Mouse (Mus musculus) adrenal gland, postnatal 25 days (tissue): Measurements from ENCODE around the gene Syt1. TPM values are rescaled to one million over a fixed set of nuclear protein-coding genes. Genes with fewer than 3 reads are reported as not detected.

Source experiments
- DNase-seq: peaks from one replicate; pipeline ENCODE4 v3.0.0; 2021; ENCODE audit warnings: mixed read lengths
- total RNA-seq: library from RNA; stranded (reverse); gene quantifications from 2 replicates; pipeline ENCODE4 v1.2.3, GENCODE M21; 2021

Syt1 gene
- total RNA-seq, 1 experiment from 2014 or later: 12.4 TPM

DNA sequence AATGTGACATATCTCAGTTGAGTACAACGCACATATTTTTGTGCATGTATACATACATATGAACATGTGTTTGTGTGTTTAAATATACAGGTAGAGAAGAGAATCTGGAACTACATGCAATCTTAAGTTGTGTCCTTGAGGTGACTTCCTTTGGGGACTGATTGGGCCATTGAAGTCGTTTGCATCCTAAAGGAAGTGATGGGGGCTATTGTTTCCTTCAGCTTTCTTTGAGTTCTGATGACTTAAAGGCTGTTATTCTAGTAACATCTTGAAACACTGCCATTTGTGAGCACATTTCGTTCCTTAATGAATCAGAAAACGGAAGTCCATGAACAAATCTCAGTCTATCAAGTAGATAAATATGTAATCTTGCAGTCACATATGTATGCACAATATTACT, 438.0 kb downstream of the Syt1 start:
- DNase-seq: no peak

DNA sequence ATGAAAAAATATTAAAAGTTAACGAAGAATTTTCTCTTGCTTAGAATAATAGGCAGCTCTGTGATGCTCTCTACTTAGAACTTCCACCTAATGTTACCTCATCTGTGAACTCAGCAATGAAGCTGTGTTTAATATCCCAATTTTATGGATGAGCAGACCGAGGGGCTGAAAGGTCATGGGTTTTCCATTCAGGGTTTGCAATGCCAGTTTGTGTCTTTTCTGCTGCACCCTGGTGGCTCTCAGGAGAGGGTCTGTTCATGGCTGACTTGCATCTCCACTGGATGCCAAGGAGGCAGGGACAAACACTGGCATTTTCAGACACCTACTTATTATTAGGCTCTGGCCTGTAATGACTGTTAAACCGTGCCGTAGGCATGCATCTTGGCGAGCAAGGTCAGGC, 439.7 kb downstream of the Syt1 start:
- DNase-seq: no peak

DNA sequence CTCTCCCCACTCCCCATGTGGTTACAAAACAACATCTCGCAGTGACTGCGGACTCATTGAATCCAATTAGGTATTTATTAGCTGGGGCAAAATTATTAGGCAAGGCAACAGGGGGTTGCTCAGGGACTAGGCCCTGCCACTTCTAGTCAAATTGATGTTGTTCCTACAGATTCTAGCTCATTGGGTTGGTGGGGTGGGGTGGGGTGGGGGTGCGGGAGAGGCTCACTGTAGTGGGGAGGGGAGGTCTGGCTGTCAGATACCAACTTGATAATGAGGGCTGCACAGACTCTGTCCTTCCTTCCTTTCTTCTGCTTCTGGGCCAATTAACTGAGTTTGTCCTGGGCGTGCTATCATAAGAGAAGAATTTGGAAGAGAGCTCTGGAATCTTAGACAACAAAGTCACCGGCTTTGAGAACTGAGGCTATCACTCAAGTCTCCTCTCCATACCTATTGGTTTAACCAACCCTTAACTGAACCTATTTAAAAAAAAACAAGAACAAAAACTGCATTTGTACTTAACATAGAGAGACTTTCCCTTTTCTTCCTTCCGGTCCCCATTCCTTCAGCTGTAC, 441.1 kb downstream of the Syt1 start:
- no peak for DNase-seq

DNA sequence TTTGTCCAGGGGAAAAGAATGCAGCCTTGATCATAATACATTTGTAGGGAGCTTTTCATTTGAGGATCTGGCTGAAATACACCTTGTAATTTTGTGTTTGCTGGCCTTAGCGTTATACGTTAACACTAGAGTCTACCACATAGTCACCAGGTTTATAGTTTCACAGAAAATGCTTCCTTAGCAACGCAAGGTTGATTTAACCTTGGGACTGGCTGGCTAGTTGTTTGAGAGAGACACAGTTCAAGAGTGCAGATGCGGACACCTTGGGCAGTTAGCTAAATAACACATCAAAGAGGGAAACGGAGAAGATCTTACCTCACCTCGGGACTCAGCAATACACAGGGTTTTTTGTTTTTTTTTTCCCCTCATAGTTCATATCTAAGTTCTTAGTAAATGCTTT, 441.9 kb downstream of the Syt1 start:
- DNase-seq: no peak

DNA sequence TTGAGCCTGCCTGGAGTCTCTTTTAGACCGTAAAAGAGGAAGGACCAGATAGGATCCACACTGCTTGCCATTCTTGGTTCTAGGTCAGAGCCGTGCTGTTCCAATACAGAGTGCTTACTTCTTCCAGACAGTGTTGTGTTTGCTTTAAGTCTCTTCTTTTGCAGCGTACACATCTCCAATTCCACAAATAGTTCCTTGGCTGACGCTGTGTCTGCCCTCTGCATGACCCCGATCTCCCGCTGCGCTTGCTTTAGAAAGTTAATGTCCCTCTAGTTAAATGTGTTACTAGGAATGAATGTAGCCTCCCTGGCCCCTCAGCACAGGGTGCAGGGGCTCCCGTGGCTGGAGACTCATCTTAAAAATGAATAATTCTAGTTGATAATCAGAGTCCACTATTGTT, 442.6 kb downstream of the Syt1 start:
- DNase-seq: no peak

DNA sequence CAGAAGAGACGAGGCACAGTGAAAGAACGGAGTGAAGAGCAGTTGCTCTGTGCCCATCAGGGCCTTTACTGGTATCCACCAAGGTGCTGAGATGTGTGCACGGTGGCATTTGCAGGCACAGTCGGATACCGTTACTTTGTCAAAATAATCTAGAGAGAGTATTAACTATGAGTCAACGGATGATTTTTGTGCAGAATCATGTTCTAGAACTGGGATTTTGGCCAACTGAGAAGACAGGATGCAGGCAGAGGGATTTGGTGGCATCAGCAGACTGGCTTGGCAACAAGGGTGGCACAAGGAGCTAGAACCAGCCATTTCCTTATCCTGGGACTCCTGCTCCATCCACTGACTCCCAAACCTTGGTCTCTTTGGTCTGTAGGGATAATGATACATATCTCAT, 443.3 kb downstream of the Syt1 start:
- no peak for DNase-seq

DNA sequence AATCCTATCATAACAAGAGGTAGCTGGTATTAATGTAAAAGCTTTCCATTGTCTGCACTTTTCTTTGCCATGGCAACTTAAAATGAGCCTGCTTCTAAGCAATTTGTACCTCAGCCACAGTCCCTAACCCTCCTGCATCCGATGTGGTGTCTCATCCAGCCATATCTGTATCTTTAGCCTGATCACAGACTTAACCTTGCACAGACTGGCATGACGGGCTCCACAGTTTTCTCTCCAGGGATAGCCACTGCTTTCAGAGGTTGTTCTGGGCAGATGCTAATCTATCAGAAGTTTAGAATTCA, 451.2 kb downstream of the Syt1 start:
- no peak for DNase-seq

DNA sequence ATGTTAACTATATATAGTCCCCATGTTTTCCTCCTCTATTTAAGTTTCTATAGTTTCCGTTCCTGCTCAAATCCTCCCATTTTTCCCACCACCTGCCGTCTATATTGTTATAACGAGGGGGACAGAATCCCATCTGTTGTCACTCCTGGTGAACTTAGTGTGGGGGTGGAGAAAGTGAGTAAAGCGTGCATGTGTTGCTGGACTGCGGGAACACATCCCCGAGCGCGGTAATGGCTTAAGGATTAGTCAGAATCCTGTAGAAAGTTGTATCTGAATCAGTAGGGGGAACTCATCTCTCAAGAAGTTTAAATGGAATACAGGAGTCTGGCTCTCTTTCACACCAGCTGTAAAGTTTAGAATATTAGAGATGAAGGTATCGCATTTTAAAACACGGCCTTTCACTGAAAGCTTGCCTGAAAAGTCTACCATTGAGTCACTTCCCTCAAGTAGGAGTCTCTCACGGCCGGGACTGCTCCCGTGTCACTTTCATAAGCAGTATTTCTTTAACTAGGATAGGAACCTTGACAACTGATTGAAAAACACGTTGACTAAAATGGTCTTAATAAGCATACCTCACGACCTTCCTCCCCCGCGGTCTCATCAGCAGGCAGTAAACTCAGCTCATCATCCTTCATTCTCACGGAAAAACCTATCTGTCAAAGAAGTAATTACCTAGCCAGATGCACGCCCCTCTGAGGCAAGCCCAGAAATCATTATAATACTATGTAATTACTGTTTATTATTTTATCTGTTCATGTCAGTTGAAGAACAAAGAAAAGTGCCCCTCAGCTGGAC, 451.8 kb downstream of the Syt1 start:
- DNase-seq: no peak

DNA sequence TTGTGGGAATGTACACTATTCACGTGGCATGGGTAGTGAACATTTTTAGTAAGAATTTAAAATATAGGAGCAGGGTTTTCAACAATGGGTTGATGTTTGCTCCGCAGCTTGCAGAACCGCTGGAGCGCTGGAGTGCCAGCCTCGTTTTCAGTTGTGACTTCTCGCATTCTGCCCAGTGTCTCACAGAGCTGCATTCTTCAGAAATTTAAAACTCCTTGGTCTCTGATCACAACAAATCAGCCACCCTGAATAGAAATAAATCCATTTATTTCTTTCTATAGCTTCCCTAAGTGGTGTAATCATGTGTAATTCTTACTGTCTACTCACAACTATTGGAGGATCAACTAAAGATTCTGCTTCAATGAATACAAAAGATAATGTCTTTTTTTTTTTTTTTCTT, 458.2 kb downstream of the Syt1 start:
- DNase-seq: no peak

DNA sequence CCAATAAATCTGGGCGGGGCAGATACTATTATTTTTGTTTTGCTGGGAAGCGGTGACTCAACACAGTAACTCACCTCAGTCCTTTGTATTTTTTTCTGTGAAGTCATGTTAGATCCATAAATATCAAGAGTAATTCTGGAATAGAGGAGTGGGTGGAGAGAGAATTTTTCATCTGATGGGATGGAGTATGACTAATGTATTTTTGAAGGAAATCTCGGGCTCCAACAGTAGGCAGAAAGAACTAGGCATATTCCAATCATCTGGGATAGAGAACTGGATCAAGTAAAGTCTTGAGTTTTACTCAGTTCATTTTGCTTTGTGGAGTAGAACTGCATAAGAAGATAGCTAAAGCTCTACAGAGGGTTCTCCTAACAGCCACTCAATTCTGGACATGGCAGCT, 465.1 kb downstream of the Syt1 start:
- no peak for DNase-seq

DNA sequence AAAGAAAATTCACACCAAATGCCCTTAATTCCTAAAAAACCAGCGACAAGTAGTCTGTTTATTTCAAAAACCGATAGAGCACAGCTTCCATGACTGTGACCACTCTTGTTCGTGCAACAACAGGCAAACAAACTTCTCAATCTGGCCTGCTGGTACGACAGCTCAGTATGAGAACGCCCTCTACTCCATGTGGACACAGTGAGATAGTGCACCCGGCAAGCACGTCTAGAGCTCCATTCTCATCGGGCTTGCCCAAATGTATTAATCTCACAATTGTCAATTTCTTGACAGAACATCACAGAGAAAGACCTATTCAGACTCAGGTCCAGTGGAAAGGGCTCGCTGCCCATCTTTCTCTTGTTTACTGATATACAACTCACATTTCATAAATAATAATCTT, 469.2 kb downstream of the Syt1 start:
- no peak for DNase-seq

DNA sequence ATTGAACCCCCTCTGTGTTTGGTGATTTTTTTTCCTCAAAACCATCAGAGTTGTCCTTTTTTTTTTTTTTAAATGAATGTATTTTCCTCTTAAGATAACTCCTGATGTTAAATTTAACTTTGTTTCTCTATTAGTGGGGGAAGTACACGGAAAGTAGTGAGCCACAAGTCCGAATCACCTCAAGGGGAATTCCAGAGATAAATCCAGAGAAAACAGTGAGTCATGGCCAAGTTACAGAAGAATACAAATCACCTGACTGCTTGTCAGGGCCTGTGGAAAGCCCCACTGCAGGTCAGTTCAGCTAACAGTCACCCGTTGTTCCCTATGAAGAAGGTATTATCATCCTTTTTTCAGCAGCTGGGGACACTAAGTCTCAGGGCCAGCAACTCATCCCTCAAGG, 472.2 kb downstream of the Syt1 start:
- no peak for DNase-seq

DNA sequence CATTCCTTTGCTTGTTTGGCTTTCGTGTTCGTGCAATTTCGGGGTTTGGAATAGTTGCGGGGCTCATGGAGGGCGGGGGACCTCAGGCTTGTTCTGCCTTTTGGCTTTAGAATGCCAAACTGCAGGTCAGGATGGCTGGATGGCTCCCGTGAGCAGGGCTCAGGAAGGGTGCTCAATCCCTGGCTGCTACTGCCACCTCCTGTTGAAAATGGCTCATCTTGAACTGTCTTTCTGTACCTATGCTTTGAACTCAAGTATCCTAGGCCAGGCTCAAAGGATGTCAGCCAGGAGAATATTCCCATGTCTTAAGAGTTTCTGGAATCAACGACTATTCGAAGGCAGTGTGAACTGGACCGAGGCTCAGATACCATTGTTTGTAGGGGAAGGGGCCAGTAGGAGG, 473.1 kb downstream of the Syt1 start:
- peak; percentile 9 for DNase-seq

DNA sequence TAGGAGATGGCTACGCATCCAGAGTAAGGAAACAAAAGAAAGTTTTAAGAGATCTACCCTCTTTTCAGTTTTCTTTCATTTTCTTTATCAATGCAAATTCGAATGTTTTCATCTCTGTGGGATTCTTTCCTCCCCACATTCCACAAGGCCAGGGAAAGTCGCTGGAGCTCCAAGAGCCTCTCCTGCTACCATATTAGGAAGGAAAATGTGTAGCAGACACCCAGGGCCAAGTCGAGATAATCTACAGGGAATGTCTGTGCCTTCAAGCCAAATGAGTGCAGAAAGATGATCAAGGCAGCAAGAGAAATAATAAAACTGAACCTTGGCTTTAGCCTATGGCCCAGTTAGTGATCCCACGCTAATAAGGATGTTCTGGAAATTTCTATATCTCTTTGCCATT, 474.9 kb downstream of the Syt1 start:
- DNase-seq: no peak

DNA sequence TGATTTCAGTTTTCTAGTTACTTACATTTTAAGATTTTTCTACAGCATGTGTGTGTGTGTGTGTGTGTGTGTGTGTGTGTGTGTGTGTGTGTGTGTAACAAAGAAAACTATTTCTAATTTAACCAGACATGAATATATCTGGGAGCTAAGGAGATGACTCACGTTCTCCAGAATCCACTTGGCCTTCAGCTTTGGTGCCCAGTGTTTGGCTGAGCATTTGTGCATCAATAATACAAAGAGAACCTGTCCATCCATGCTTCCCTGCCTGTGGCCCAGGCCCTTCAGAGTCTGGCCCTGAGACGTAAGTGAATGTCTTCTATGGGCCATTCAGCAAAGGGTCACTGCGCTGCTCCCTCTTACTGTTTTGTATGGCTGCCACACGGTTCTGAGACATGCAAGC, 476.7 kb downstream of the Syt1 start:
- DNase-seq: no peak

DNA sequence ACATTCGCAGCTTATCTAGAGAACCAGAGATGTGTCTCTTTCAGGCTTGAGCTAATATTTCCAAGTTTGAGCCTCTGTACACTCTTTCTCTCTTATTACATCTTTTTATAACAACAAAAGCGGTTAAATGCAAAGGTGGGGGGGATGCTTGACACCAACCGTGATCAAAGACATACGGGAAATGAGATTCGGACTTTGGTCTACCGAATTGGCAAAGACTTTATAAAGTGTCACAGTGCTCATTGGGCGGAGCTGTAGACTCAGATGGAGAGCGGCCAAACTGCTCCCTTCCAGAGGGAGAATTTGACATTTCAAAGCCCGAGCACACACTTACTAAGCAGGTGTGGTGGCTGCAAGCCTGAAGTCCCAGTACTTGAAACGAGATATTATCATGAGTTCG, 477.9 kb downstream of the Syt1 start:
- DNase-seq: no peak

DNA sequence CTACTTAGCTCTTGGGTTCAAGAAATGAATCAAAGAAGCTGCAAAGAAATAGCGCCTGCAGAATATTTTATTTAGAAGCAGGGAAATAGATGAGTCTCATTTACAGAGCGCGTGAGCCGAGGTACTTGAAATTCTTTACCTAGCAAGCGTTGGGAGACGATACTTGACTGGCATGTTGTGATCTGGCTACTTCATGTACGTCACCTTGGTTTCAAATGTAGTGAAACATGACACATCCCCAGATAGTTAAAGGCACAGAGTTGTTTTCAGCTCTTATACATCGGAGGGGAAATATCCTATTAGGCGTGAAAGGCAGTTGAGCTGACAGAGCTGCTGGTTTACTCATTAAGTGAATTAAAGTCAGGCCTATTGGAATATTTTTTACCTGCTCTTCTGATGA, 478.5 kb downstream of the Syt1 start:
- DNase-seq: no peak

DNA sequence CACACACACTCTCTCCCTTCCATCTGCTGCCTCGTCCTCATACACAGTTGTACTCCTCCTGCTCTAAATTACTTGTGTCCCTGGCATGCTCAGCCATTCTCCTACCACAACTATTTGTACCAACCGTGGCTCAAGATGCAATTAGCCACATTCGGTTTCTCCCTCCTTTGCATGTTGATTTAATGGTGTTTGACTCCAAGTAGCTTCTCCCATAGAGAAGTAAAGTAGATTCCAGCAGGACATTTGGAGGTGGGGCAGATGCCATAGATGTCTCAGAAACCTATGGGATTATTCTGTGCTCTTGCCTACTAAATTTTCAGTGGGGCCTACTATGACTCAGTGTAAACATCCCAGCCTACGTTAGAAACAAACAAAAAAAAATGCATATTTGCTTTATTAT, 479.1 kb downstream of the Syt1 start:
- DNase-seq: no peak

DNA sequence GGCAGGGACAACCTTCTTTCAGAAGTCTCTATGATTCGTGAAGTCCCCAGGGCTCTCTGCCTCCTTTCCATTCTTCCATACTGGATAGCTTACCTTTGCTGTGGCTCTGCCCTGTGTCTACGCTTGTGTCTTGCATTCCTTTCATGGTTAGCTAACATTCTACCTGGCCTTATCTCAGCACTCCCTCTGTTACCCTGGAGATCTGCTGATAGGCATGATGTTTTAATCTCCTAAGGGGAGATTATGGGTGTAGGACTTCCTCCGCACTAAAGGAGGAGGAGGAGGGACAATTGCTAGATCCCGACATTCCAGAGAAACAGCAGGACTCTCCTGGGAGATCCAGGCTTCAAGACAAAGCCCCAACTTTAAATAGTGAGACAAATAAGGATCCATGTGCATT, 479.7 kb downstream of the Syt1 start:
- DNase-seq: no peak

DNA sequence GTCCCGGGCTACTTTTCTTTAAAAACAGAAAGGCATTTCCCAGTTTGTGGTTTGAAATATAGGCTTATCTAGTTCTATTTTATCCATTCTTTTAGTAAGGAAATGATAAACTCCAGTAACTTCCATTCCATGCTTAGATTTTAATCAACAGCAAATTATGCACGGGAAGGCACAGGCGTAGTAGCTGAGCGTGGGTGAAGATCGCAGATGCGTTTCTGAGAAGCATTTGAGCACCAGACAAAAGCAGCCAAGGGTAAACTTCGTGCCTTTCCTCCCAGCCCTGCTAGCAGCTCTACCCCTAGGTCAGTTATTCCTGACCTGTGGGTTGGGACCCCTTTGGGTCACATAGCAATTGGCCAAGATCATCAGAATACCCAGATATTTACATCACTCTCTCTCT, 482.4 kb downstream of the Syt1 start:
- no peak for DNase-seq

DNA sequence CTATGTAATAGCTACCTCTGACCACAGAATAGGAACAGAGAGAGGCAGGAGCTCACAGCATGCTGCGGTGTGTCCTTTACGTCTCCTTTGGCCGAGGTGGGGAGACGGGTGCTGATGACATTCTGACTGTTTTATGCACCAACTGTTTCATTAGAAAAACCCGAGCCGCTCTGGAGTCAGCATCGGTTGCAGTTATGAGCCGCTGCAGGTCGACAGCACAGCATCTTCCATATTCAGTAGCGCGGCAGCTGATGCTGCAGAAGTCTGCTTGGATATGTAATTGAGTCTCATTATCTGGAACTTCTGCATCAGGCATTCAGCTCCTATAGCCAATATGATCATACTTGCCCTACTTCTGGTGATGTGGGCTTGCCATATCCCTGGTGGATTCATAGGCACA, 485.3 kb downstream of the Syt1 start:
- DNase-seq: no peak

DNA sequence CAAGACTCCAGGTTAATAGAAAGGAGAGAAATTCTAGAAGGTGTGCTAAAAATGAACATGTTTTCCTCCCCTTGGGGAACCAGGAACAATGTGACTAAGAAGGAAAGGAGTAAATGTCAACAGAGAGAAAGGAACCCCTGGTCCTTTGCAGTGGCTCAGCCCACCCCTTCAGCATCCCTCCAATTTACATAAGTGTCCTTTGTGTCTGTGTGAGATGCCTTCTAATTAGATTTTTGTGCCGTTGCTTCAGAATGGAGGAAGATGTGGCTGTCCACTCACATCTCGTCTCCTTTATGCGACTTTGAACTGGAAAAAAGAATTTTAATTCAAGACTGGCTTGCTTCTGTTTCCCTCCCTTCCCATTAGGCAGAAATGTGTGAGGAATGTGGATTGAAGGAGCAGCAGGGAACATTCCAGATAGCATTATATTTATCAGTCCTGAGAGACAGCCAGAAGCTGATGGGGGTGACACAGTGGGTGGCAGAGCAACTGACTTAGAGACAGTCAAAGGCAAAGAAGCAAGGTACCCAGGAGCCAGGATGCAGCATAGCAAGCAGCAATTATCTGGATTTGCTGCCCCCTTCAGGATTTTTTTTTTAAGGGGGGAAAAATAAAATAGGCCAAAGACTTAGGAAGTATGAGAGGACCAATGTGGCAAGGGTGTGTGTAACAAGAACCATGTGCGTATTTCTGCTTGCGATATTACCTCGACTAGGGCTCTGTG, 486.3 kb downstream of the Syt1 start:
- no peak for DNase-seq

DNA sequence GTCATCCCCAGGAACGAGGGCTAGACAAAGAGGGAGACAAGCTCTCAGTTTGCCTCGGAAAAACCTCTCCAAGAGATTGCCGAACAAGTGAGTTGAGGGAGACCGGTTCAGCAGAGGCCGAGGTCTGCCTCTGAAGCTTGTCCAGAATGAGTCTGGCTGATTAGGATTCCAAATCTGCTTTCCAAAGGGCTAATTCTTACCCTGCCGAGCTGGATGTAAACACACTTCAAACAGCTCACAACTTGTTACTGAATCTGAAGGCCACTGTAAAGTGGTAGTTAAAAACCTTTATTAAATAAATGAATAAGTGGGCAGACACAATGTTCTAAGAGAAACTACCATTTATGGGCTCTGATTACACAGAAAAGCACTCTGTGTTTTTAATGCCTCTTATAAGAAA, 491.6 kb downstream of the Syt1 start:
- DNase-seq: no peak

DNA sequence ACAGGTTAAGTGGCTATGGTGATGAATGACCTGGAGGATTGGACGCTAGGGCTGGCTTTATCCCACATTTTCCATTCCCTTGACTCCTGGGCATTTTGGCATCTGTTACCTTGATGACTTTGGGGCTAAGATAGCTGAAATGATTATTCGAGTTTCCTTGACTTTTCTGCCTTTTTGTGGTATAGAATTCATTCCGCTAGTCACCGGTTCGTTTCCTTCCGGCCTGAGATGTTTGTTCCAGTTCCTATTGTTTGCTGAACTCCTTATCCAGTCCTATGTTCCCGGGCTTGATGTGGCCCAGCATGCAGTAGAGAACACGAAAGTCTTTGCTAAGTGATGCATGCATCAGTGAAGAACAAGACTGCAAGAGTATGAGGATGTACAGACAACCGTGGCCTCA, 493.7 kb downstream of the Syt1 start:
- no peak for DNase-seq
